Mouse (Mus musculus): ENCODE results near the gene Cpeb3. TPM values are rescaled to one million over a fixed set of nuclear protein-coding genes. Genes with fewer than 3 reads are reported as not detected.
A peak's percentile ranks its signal among the peaks of the same experiment; 100 is the strongest.
"Not testable (repeated sequence)": the region's sequence is repeated elsewhere in the genome, so short reads cannot be mapped to it uniquely, and the experiment has no call there.

Cpeb3 gene
- 16.1 and 30.4 TPM in 2 replicates for polyA plus RNA-seq (2012; ENCODE audit: insufficient read depth, insufficient read length, missing spikeins)

DNA sequence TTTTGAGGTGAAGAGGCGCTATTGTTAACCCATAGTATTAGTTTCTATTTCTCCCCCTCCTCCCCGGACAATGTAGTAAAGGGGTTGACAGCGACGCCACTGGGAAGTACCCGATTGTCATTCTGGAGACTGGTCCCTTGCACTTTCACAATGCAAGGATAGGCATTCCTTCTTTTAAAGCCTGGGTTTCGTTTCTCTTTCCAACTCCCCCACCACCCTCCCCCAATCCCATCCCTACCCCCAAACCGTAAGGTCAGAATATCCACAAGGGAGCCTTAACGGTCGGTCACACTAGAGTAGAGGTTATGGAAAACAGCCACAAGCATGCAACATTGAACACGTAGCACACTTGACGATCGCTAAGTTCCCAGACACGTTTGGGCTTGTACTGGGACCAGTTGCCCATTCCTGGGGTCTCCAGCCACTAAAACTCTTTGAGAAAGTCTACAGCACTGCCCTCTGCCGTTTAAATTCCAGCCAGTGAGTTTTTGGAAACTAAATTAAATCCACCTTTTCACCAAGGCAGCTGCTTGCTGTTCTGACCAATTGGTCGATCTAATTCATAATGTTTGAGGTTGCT is at the start of gene Cpeb3:
Gene Cpeb3 (minus strand): TSS at position 426 of the 580 bp plus-strand sequence.
- Histone ChIP-seq H3K27ac (replicated peaks; ENCODE audit: low read depth, low read length) (peak within 1 kb of the TSS; percentile 93), H3K4me3 (ENCODE audit: insufficient read depth, low read depth, low read length) (peak within 1 kb of the TSS; percentile 77), H3K4me1 (ENCODE audit: control insufficient read depth, insufficient read depth, insufficient read length, low read length) (no peaks in the 10 kb centered on the region)

- Histone ChIP-seq H3K4me3 (ENCODE audit: insufficient read depth, low read depth, low read length) (no peak overlapping the region), H3K27ac (replicated peaks; ENCODE audit: low read depth, low read length) (no peak overlapping the region), H3K4me1 (ENCODE audit: control insufficient read depth, insufficient read depth, insufficient read length, low read length) (no peaks in the 10 kb centered on the region)
These were observed 46.9 kb upstream of the Cpeb3 start for GRCm38 (mm10) chr19:37255321-37255720.

- H3K4me1 ChIP-seq (ENCODE audit: control insufficient read depth, insufficient read depth, insufficient read length, low read length), result no peaks in the 10 kb centered on the region
- H3K4me3 ChIP-seq (ENCODE audit: insufficient read depth, low read depth, low read length), result no peak overlapping the region
- no peak overlapping the region for H3K27ac ChIP-seq (replicated peaks; ENCODE audit: low read depth, low read length)
These were observed 43.7 kb upstream of the Cpeb3 start for GRCm38 (mm10) chr19:37252104-37252503.

DNA sequence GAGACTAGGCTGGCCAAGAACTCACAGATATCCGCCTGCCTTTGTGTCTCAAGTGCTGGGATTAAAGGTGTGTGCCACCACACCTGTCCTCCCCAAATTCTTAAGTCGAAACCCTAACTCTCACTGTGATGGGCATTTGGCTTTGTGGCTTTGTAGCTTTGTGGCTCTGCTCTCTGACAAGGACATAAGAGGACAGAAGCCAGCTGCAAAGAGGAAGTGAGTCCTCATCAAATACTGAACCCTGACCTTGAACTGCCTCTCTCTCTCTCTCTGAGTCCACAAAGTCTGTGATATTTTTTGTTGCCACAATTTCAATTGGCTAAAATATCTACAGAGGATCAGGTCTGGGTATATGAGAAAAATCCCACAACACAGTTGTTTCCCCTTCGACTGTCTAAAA is 39.8 kb upstream of the Cpeb3 start:
- H3K27ac ChIP-seq (replicated peaks; ENCODE audit: low read depth, low read length), result no peak overlapping the region
- H3K4me3 ChIP-seq (ENCODE audit: insufficient read depth, low read depth, low read length), result no peak overlapping the region
- H3K4me1 ChIP-seq (ENCODE audit: control insufficient read depth, insufficient read depth, insufficient read length, low read length), result no peaks in the 10 kb centered on the region

DNA sequence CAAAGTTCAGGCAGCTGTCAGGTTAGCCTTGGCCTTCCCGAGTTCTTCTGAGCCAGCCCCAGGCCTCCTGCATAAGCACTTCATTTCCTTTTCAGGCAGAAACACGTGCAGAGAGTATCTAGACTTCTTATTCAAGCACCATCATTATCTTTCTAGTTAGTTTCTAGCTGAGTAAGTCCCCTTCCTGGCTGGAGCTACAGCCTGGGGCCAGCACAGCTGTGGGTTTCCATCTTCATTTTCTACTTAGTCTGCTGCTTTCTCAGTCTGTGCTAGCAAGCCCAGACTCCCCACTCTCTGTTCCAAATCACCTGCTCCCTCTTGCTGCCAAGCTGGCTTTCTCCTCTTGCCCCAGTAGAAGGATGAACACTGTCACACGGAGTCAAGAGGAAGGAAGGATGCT is 38.5 kb upstream of the Cpeb3 start:
- H3K4me3 ChIP-seq (ENCODE audit: insufficient read depth, low read depth, low read length), result no peak overlapping the region
- no peak overlapping the region for H3K27ac ChIP-seq (replicated peaks; ENCODE audit: low read depth, low read length)
- H3K4me1 ChIP-seq (ENCODE audit: control insufficient read depth, insufficient read depth, insufficient read length, low read length), result no peaks in the 10 kb centered on the region

- no peak overlapping the region for H3K27ac ChIP-seq (replicated peaks; ENCODE audit: low read depth, low read length)
- no peak overlapping the region for H3K4me3 ChIP-seq (ENCODE audit: insufficient read depth, low read depth, low read length)
- no peaks in the 10 kb centered on the region for H3K4me1 ChIP-seq (ENCODE audit: control insufficient read depth, insufficient read depth, insufficient read length, low read length)
These were observed 34.3 kb upstream of the Cpeb3 start for GRCm38 (mm10) chr19:37242707-37243106.

DNA sequence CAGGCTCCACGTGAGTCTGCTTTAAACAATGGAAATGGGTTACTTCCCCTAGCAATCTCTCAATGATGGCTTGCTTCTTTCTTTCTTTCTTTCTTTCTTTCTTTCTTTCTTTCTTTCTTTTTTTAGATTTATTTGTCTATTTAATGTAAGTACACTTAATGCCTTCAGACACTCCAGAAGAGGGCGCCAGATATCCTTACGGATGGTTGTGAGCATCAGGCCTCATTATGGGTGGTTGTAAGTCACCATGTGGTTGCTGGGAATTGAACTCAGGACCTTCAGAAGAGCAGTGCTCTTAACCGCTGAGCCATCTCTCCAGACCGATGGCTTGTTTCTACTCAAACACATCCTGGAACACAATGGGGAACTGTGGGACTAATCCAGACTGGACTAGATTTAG is 32.8 kb upstream of the Cpeb3 start:
- Histone ChIP-seq H3K27ac (replicated peaks; ENCODE audit: low read depth, low read length) (no peak overlapping the region), H3K4me1 (ENCODE audit: control insufficient read depth, insufficient read depth, insufficient read length, low read length) (no peaks in the 10 kb centered on the region), H3K4me3 (ENCODE audit: insufficient read depth, low read depth, low read length) (no peak overlapping the region)

DNA sequence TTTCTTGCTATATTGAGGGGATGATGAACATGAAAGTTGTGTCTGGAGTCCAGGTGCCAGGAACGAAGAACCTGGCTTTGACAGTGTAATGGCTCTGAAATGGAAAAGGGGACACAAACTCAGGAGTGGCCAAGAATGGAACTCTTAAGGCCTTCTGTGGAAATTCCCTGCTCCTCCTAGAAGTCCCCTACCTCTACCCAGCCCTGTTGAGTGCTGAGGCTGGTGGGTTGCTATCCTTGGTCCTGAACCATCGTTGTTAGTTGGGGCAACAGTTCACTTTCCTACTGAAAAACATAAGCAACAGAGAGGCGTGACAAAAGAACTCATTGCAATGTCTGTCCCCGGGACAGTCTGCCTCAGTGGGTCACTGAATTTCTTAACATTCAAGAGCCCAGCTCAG is 30.7 kb upstream of the Cpeb3 start:
- Histone ChIP-seq H3K4me1 (ENCODE audit: control insufficient read depth, insufficient read depth, insufficient read length, low read length) (peaks cover under 1% of the 10 kb centered on the region; the same call in 1 of the 2 replicates), H3K4me3 (ENCODE audit: insufficient read depth, low read depth, low read length) (no peak overlapping the region), H3K27ac (replicated peaks; ENCODE audit: low read depth, low read length) (no peak overlapping the region)

GRCm38 (mm10) chr19:37238651-37239050 is 30.2 kb upstream of the Cpeb3 start:
- Histone ChIP-seq H3K27ac (replicated peaks; ENCODE audit: low read depth, low read length) (no peak overlapping the region), H3K4me3 (ENCODE audit: insufficient read depth, low read depth, low read length) (no peak overlapping the region), H3K4me1 (ENCODE audit: control insufficient read depth, insufficient read depth, insufficient read length, low read length) (peaks cover 5% of the 10 kb centered on the region)

- peaks cover 7% of the 10 kb centered on the region for H3K4me1 ChIP-seq (ENCODE audit: control insufficient read depth, insufficient read depth, insufficient read length, low read length)
These were observed 29.5 kb upstream of the Cpeb3 start for GRCm38 (mm10) chr19:37237712-37238437.

DNA sequence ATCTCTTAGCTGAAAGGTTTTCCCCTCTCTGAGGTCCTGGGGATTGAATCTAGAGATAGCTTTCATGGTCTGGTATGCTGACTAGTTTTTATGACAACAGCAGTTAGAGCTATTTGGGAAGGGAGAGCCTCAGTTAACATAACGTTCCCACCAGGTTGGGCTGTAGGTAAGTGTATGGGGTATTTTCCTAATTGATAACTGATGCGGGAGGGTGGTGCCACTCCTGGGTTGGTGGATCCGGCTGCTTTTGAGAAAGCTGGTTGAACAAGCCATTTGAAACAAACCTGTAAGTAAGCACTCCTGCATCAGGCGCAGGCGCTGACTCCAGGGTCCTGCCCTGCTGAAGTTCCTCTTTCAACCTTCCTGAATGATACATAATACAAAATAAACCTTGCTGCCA is 28.9 kb upstream of the Cpeb3 start:
- Histone ChIP-seq H3K4me3 (ENCODE audit: insufficient read depth, low read depth, low read length) (no peak overlapping the region), H3K4me1 (ENCODE audit: control insufficient read depth, insufficient read depth, insufficient read length, low read length) (peaks cover 7% of the 10 kb centered on the region), H3K27ac (replicated peaks; ENCODE audit: low read depth, low read length) (no peak overlapping the region)

More at GRCm38 (mm10) chr19:37237712-37238437, 29.5 kb upstream of the Cpeb3 start:
- H3K4me3 ChIP-seq (ENCODE audit: insufficient read depth, low read depth, low read length), result no peak overlapping the region
- H3K27ac ChIP-seq (replicated peaks; ENCODE audit: low read depth, low read length), result no peak overlapping the region

DNA sequence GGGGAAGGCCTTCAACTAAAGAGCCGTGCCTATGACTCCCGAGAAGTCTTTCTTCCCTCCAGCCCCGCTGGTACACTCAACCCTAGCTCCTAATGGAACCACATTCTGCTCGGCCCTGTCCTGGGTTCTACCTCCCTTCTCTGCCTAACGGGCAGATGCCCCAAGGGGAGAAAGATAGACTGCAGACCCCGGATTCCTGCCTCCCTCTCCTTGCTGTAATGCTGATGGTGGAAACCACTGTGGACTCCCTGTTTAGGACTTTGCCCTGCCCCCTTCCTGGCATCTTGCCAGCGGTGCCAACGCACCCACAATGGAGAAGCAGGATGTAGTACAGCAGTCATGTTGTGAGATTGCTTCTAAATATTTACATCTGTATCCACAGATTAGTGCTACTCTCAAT is 27.4 kb upstream of the Cpeb3 start:
- Histone ChIP-seq H3K4me1 (ENCODE audit: control insufficient read depth, insufficient read depth, insufficient read length, low read length) (peaks cover 7% of the 10 kb centered on the region), H3K27ac (replicated peaks; ENCODE audit: low read depth, low read length) (no peak overlapping the region), H3K4me3 (ENCODE audit: insufficient read depth, low read depth, low read length) (no peak overlapping the region)

DNA sequence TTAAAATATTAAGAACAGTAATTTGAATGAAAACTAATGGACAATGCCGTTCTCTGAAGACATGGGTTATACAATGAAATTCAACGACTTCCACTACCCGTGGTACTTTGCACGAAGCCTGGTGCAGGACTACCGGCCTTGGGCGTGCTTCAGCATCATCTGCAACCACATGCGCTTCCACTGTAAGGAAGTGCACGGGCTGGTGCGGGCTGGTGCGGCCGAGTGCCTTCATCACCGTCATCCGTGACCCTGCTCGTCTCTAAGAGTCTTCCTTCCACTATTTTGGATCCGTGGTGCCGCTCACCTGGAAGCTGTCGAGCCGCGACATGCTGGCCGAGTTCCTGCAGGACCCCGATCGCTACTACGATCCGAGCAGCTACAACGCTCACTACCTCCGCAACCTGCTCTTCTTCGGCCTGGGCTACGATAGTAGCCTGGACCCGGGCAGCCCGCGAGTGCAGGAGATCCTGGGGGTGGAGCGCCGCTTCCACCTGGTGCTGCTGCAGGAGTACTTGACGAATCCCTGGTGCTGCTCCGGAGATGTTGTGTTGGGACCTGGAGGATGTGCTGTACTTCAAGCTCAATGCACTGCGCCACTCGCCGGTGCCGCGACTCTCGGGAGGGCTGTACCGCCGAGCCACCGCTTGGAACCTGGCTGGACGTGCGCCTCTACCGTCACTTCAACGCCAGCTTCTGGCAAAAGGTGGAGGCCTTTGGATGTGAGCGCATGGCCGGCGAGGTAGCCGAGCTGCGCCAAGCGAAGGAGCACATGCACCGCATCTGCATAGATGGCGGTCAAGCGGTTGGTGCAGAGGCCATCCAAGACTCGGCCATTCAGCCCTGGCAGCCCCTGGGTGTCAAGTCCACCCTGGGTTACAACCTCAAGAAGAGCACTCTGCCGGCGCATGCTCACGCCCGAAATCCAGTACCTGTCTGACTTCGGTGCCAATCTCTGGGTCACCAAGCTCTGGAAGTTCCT is 25.4 kb upstream of the Cpeb3 start:
- Histone ChIP-seq H3K4me3 (ENCODE audit: insufficient read depth, low read depth, low read length) (peak overlapping the region; percentile 29), H3K4me1 (ENCODE audit: control insufficient read depth, insufficient read depth, insufficient read length, low read length) (peaks cover 7% of the 10 kb centered on the region), H3K27ac (replicated peaks; ENCODE audit: low read depth, low read length) (no peak overlapping the region)

DNA sequence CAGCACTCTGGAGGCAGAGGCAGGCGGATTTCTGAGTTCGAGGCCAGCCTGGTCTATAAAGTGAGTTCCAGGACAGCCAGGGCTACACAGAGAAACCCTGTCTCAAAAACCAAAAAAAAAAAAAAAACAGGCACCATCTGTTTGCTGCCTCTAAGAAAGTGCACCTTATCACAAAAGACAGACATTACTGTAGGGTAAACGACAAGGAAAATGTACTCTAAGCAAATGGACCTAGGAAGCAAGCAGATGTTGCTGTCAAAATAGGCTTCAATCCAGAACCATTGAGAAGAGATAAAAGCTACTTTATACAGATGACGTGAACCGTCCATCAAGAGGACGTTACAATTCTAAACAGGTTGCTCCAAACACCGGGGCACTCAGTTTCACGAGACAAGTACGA is 24.2 kb upstream of the Cpeb3 start:
- not testable (repeated sequence) for H3K4me1 ChIP-seq (ENCODE audit: control insufficient read depth, insufficient read depth, insufficient read length, low read length); H3K27ac ChIP-seq (replicated peaks; ENCODE audit: low read depth, low read length)

DNA sequence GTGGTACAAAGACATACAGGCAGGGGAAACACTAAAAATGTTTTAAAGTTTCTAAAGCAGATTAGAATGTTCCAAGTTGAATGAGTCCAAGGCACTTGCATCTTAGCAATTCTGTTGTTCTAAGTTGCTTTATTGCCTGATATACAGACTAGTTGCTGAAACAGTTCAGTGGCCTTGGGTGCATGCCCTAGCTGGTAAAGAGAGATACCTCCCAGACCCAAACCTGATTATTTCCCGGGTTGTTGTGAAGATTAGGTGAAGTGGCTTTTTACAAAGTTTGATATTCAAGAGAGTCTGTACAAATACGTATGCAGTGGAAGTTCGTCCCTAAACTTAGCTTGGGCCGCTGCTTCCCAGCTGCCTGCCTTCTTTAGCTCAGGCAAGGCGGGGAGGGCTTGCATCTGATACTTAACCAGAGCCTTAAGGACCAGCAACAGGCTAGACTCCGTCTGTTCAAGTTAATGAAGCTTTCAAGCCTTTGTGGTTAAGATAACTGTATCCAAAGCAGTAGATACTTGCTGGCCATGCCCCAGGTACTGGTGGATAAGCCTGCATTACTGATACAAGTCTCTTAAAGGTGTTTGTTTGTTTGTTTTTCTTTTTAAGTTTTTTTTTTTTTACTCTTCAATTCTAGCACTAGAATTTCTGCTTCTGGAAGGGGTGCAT is 16.9 kb upstream of the Cpeb3 start:
- no peak overlapping the region for H3K27ac ChIP-seq (replicated peaks; ENCODE audit: low read depth, low read length)
- no peak overlapping the region for H3K4me3 ChIP-seq (ENCODE audit: insufficient read depth, low read depth, low read length)
- H3K4me1 ChIP-seq (ENCODE audit: control insufficient read depth, insufficient read depth, insufficient read length, low read length), result no peaks in the 10 kb centered on the region

More for the DNA sequence above, 24.2 kb upstream of the Cpeb3 start:
- not testable (repeated sequence) for H3K4me3 ChIP-seq (ENCODE audit: insufficient read depth, low read depth, low read length)
